Mouse (Mus musculus): ENCODE data around the gene Il17c.
A peak's percentile ranks its signal among the peaks of the same experiment; 100 is the strongest.

The Il17c gene

GRCm38 (mm10) chr8:122460524-122461472, 39.0 kb downstream of the Il17c start, which contains the start of gene Snai3:
Snai3 (minus strand) TSS chr8:122460733.
- DNase-seq (ENCODE audit: low spot score) = peak; percentile 59

- no peak for DNase-seq (ENCODE audit: low spot score)
Measured at GRCm38 (mm10) chr8:122461473-122462148, 39.8 kb downstream of the Il17c start.

DNA sequence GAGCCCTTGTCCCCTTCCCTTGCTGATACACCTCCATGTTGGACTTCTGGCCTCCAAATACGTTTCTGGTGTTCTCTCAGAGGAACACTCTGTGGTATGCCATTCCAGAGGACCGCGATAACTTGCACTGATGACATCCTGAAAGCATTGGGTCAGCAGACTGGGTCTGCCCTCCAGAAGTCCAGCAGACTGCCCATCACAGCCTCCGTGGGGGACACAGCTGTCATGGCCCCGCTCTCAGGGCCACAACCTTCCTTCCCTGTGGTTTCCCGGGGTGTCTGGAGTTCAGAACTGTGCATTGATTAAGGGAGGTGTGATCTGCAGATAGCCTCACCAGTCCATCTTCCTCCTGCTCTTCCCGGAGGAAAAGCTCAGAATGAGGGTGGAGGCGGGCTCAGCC, 40.7 kb downstream of the Il17c start:
- no peak for DNase-seq (ENCODE audit: low spot score)

- peak; percentile 77 for DNase-seq (ENCODE audit: low spot score)
Measured at GRCm38 (mm10) chr8:122463651-122464640, 42.1 kb downstream of the Il17c start.

DNA sequence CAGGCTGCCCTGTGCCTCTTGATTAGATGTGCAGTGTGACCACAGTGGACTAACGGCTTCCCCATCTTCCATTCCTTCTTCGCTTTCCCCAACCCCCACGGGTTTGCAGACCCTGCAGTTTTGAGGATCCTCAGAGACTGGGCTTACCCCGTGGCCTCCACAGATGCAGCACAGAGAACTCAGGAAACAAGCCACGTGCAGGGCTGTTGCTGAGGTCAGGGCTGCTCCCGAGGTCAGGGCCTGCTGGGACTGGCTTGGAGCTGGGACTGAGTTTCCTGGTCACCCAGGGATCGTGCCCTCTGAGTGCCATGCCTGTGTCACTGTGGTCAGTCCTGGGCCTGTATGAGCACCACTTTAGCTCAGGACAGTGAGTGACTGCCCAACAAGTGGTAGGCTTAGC, 43.2 kb downstream of the Il17c start:
- no peak for DNase-seq (ENCODE audit: low spot score)

DNA sequence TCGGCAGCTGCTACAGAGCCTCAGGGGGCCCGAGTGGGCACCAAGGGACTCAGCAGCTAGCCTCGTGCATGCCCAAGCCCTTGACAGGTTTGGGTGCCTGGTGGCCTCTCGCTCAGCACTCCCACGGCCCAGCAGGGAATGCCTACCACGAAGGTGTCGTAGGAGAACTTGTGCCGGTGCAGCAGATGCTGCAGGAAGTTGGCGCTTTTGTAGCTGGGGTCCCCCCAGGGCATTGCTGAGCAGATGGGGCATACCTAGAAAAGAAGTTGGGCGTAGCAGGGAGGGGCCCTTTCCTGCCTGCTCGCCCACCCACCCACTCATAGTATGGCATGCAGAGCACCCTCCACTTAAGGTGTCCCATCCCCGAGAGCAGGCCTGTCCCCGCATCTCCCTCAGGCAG, 46.0 kb downstream of the Il17c start:
- no peak for DNase-seq (ENCODE audit: low spot score)

- no peak for DNase-seq (ENCODE audit: low spot score)
Measured at GRCm38 (mm10) chr8:122469407-122469806, 47.6 kb downstream of the Il17c start.

GRCm38 (mm10) chr8:122469965-122470364, 48.1 kb downstream of the Il17c start:
- DNase-seq (ENCODE audit: low spot score) = peak; percentile 44

DNA sequence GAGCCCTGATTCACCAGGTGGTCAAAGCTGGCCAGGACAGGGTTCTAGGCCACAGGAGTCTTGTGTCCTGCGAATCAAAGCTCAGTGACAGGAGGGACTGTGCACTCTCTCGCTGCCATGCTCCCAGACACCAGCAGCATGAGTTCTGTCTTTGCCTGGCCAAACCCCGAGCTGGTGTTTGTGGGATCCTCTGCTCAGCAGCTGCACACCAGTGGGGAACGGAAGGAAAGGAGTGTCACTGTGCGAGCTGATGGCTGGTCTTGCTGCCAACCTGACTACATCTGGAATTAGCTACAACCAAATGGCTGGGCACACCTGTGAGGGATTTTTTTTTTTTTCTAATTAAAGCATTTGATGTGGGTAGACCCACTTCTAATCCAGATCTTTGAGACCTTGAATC, 48.9 kb downstream of the Il17c start:
- peak; percentile 17 for DNase-seq (ENCODE audit: low spot score)

All from T-cell, adult 2 months (primary cell).